Mouse (Mus musculus): ENCODE data around the gene Slc31a1. TPM values are rescaled to one million over a fixed set of nuclear protein-coding genes. Genes with fewer than 3 reads are reported as not detected.

The Slc31a1 gene
- total RNA-seq (2021) = 10 to 100 TPM; 27.9 to 29.8 TPM
- long read RNA-seq, experiment 1, transcript Slc31a1-201 (5 exons, 3,718 nt) = major isoform, 87 of 99 reads
- long read RNA-seq, experiment 1, partial matches to known transcripts = 10 of 99 reads
- long read RNA-seq, experiment 1, other reads (novel, unspliced or antisense) = 2 of 99 reads
- long read RNA-seq, experiment 2, transcript Slc31a1-201 (5 exons, 3,718 nt) = major isoform, 89 of 95 reads
- long read RNA-seq, experiment 2, partial matches to known transcripts = 1 of 95 reads
- long read RNA-seq, experiment 2, other reads (novel, unspliced or antisense) = 5 of 95 reads

- peak; percentile 97 to 98 for DNase-seq (ENCODE audit: low spot score in 2 of 2)
- intact Hi-C loops (cut with DNase I) = loop anchor here (5.0 kb wide), 1 partner anchor 47 kb away; the partner anchor contains the start of genes Cdc26 and Prpf4
Observed at GRCm38 (mm10) chr4:62360088-62360804, at the start of gene Slc31a1, which contains the start of gene Fkbp15. Slc31a1 (plus strand) TSS chr4:62360727. Fkbp15 (minus strand) TSS chr4:62360548.

GRCm38 (mm10) chr4:62312821-62313220 lies 47.7 kb upstream of the Slc31a1 start:
- no peak for DNase-seq (ENCODE audit: low spot score in 2 of 2)
- intact Hi-C loops (cut with DNase I) = no loop called here

GRCm38 (mm10) chr4:62313641-62314211 lies 46.8 kb upstream of the Slc31a1 start:
- intact Hi-C loops (cut with DNase I) = no loop called here
- DNase-seq (ENCODE audit: low spot score in 2 of 2) = no peak

- DNase-seq (ENCODE audit: low spot score in 2 of 2) = no peak
- intact Hi-C loops (cut with DNase I) = no loop called here
Observed at GRCm38 (mm10) chr4:62314516-62314915, 46.0 kb upstream of the Slc31a1 start.

- DNase-seq (ENCODE audit: low spot score in 2 of 2) = no peak
- intact Hi-C loops (cut with DNase I) = no loop called here
Observed at GRCm38 (mm10) chr4:62316456-62316855, 44.1 kb upstream of the Slc31a1 start.

- no peak for DNase-seq (ENCODE audit: low spot score in 2 of 2)
- intact Hi-C loops (cut with DNase I) = no loop called here
Observed at GRCm38 (mm10) chr4:62318294-62318693, 42.2 kb upstream of the Slc31a1 start.

GRCm38 (mm10) chr4:62322684-62323083 lies 37.8 kb upstream of the Slc31a1 start:
- no peak for DNase-seq (ENCODE audit: low spot score in 2 of 2)
- intact Hi-C loops (cut with DNase I) = no loop called here

GRCm38 (mm10) chr4:62326111-62326510 lies 34.4 kb upstream of the Slc31a1 start:
- intact Hi-C loops (cut with DNase I) = no loop called here

GRCm38 (mm10) chr4:62328941-62329660 lies 31.4 kb upstream of the Slc31a1 start:
- intact Hi-C loops (cut with DNase I) = no loop called here
- no peak for DNase-seq (ENCODE audit: low spot score in 2 of 2)

More at GRCm38 (mm10) chr4:62326111-62326510, 34.4 kb upstream of the Slc31a1 start:
- no peak for DNase-seq (ENCODE audit: low spot score in 2 of 2)

- intact Hi-C loops (cut with DNase I) = no loop called here
- no peak for DNase-seq (ENCODE audit: low spot score in 2 of 2)
Observed at GRCm38 (mm10) chr4:62331977-62332376, 28.6 kb upstream of the Slc31a1 start.

- intact Hi-C loops (cut with DNase I) = no loop called here
- no peak for DNase-seq (ENCODE audit: low spot score in 2 of 2)
Observed at GRCm38 (mm10) chr4:62338536-62338935, 22.0 kb upstream of the Slc31a1 start.

GRCm38 (mm10) chr4:62344000-62344399 lies 16.5 kb upstream of the Slc31a1 start:
- intact Hi-C loops (cut with DNase I) = no loop called here
- no peak for DNase-seq (ENCODE audit: low spot score in 2 of 2)

GRCm38 (mm10) chr4:62345827-62346226 lies 14.7 kb upstream of the Slc31a1 start:
- intact Hi-C loops (cut with DNase I) = no loop called here
- no peak for DNase-seq (ENCODE audit: low spot score in 2 of 2)

GRCm38 (mm10) chr4:62347605-62348328 lies 12.8 kb upstream of the Slc31a1 start:
- no peak for DNase-seq (ENCODE audit: low spot score in 2 of 2)
- intact Hi-C loops (cut with DNase I) = no loop called here

- intact Hi-C loops (cut with DNase I) = no loop called here
- DNase-seq (ENCODE audit: low spot score in 2 of 2) = no peak
Observed at GRCm38 (mm10) chr4:62348329-62348705, 12.2 kb upstream of the Slc31a1 start.

- intact Hi-C loops (cut with DNase I) = no loop called here
- no peak for DNase-seq (ENCODE audit: low spot score in 2 of 2)
Observed at GRCm38 (mm10) chr4:62349371-62349770, 11.2 kb upstream of the Slc31a1 start.

- intact Hi-C loops (cut with DNase I) = no loop called here
- no peak for DNase-seq (ENCODE audit: low spot score in 2 of 2)
Observed at GRCm38 (mm10) chr4:62357631-62358148, 2.8 kb upstream of the Slc31a1 start.

- DNase-seq (ENCODE audit: low spot score in 2 of 2) = no peak
- intact Hi-C loops (cut with DNase I) = no loop called here
Observed at GRCm38 (mm10) chr4:62359256-62359775, 1.2 kb upstream of the Slc31a1 start.

All from left cerebral cortex, postnatal 14 days (tissue).